Mouse (Mus musculus) ovary, postnatal 36 days (tissue): ENCODE data around the gene Mast2.

Experiments
- DNase-seq: peaks from one replicate; pipeline ENCODE4 v3.0.0; 2022; ENCODE audit warnings: low spot score, mixed read lengths

Mast2 gene

GRCm38 (mm10) chr4:116406668-116407067 is 57.3 kb downstream of the Mast2 start:
- DNase-seq: no peak

GRCm38 (mm10) chr4:116405955-116406351 is 58.0 kb downstream of the Mast2 start:
- no peak for DNase-seq

GRCm38 (mm10) chr4:116405276-116405954 is 58.6 kb downstream of the Mast2 start:
- no peak for DNase-seq

- no peak for DNase-seq
These were observed 60.1 kb downstream of the Mast2 start for GRCm38 (mm10) chr4:116403884-116404283.

GRCm38 (mm10) chr4:116402708-116403107 is 61.3 kb downstream of the Mast2 start:
- DNase-seq: no peak

- DNase-seq: no peak
These were observed 65.9 kb downstream of the Mast2 start for GRCm38 (mm10) chr4:116398051-116398450.

GRCm38 (mm10) chr4:116377973-116378667 is 85.9 kb downstream of the Mast2 start:
- no peak for DNase-seq

- DNase-seq: peak; percentile 15
These were observed 92.3 kb downstream of the Mast2 start for GRCm38 (mm10) chr4:116371676-116372075.

GRCm38 (mm10) chr4:116358099-116358498 is 105.9 kb downstream of the Mast2 start:
- DNase-seq: no peak

- no peak for DNase-seq
These were observed 111.1 kb downstream of the Mast2 start for GRCm38 (mm10) chr4:116352919-116353318.

GRCm38 (mm10) chr4:116352496-116352895 is 111.5 kb downstream of the Mast2 start:
- DNase-seq: no peak

GRCm38 (mm10) chr4:116342119-116342518 is 121.9 kb downstream of the Mast2 start:
- DNase-seq: peak; percentile 14

GRCm38 (mm10) chr4:116336294-116336693 is 127.7 kb downstream of the Mast2 start:
- no peak for DNase-seq

- no peak for DNase-seq
These were observed 134.7 kb downstream of the Mast2 start for GRCm38 (mm10) chr4:116329256-116329655.

- no peak for DNase-seq
These were observed 141.9 kb downstream of the Mast2 start for GRCm38 (mm10) chr4:116322127-116322526.

- no peak for DNase-seq
These were observed 146.4 kb downstream of the Mast2 start for GRCm38 (mm10) chr4:116317575-116317974.

GRCm38 (mm10) chr4:116304551-116304950 is 159.4 kb downstream of the Mast2 start:
- no peak for DNase-seq

- DNase-seq: no peak
These were observed 163.1 kb downstream of the Mast2 start for GRCm38 (mm10) chr4:116300878-116301355.

GRCm38 (mm10) chr4:116293296-116293695 is 170.7 kb downstream of the Mast2 start:
- DNase-seq: no peak

- no peak for DNase-seq
These were observed 172.4 kb downstream of the Mast2 start for GRCm38 (mm10) chr4:116291561-116291960.

- DNase-seq: no peak
These were observed 181.8 kb downstream of the Mast2 start for GRCm38 (mm10) chr4:116282211-116282610.

- DNase-seq: no peak
These were observed 195.8 kb downstream of the Mast2 start for GRCm38 (mm10) chr4:116268220-116268619.
